Mouse (Mus musculus) right cerebral cortex, postnatal 25 days (tissue): ENCODE results near the gene Ankrd2.
"Not testable (repeated sequence)": the region's sequence is repeated elsewhere in the genome, so short reads cannot be mapped to it uniquely, and the experiment has no call there.

Experiments used
- DNase-seq: peaks from one replicate; pipeline ENCODE4 v3.0.0; 2022

Gene Ankrd2

DNA sequence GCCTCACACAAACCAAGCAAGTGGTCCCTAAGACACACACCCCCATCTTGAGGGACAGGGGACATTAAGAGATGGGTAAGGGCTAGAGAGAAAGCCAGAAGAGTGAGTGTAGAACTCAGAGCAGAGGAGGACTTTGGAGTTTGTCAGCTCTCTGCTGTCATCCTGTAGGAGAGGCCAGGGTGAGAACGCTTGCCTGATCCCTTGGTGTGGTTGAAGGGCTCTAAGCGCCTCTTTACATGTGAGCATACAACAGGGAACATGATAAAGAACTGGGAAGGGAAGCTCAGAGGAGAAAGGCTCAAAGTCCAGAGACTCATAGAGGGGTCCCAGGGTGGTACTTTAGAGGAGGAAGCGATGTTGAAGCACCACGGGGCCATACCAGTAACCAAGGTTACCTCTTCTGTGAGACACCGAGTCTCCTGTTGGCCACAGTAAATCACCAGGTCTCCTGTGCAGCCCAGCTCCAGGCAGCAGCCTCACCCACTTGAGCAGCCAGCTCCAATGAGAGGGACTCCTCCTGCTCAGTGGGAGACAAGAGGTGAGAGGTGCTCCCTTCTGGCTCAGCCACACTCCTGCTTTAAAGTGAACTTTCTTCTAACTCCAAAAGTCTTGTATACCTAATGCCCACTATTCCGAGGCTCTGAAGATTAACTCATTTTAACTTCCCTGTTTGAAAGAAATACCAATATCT, 21.1 kb downstream of the Ankrd2 start:
- no peak for DNase-seq

GRCm38 (mm10) chr19:42058426-42058825, 22.6 kb downstream of the Ankrd2 start:
- DNase-seq = no peak

- no peak for DNase-seq
Observed at GRCm38 (mm10) chr19:42061443-42061842, 25.6 kb downstream of the Ankrd2 start.

- no peak for DNase-seq
Observed at GRCm38 (mm10) chr19:42068441-42069240, 32.8 kb downstream of the Ankrd2 start.

GRCm38 (mm10) chr19:42069241-42069525, 33.4 kb downstream of the Ankrd2 start:
- DNase-seq = no peak

DNA sequence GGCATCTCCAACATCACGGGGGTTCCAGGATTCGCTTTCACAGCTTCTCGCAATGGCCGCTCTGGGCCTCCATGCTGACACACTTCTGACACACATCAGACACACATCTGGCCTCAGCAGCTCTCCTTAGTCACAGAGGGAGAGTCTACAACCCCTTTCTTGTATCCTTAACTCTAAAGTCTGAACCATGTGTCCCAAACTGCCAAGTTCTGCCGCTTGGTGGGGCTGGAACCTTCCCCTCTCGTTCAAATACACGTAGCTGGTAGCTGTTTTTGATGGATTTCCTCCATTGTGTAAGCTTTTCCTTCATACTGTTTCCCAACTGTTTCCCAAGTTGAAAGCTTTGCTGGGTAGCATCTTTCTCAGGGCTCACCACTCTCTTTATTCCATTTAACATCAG, 35.4 kb downstream of the Ankrd2 start:
- no peak for DNase-seq

DNA sequence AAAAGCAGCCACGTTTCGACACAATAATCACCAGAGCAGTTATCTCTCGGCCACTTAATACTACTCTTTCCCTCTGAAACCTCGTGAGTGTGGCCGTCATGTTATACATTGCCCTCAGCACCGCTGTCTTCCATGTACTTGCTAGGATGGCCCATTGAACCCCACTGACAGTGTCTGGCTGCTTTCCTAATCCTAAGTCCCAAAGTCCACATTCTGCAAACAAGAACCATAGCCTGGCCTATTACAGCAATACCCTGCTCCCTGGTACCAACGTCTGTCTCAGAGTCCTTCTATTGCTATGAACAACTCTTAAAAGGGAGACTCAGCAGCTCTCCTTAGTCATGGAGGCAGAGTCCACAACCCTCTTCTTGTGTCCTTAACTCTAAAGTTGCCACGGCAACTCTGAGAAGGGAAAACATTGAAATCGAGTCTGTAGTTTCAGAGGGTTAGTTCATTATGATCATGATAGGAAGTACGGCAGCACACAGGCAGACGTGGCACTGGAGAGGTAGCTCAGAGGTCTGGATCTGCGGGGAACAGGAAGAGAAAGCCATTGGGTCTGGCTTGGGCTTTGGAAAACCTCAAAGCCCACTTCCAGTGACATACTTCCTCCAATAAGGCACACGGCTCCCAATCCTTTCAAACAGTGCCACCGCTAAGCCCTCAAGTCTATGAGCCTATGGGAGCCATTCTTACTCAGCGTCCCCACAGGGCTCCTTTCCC, 36.2 kb downstream of the Ankrd2 start:
- no peak for DNase-seq

GRCm38 (mm10) chr19:42072802-42073201, 37.0 kb downstream of the Ankrd2 start:
- DNase-seq = no peak

- DNase-seq = no peak
Observed at GRCm38 (mm10) chr19:42075051-42075450, 39.3 kb downstream of the Ankrd2 start.

- no peak for DNase-seq
Observed at GRCm38 (mm10) chr19:42075992-42076391, 40.2 kb downstream of the Ankrd2 start.

DNA sequence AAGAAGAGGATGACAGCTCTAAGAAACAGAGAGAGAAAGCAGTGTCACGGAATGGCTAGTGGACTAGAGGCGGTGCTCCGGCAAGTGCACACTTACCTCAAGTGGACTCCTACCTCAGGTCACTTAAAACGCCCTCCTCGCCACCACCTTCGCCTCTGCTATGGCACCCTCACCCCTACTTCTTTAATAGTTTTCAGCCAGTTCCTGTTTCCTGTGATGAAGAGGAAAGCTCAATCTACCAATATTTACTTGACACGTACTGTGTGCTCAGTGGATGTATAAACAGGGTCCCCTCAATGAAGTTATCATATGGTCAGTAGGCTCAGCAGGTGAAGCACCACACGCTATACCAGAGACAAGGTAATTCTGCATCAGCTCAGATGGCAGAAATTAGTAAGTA, 42.8 kb downstream of the Ankrd2 start:
- no peak for DNase-seq

DNA sequence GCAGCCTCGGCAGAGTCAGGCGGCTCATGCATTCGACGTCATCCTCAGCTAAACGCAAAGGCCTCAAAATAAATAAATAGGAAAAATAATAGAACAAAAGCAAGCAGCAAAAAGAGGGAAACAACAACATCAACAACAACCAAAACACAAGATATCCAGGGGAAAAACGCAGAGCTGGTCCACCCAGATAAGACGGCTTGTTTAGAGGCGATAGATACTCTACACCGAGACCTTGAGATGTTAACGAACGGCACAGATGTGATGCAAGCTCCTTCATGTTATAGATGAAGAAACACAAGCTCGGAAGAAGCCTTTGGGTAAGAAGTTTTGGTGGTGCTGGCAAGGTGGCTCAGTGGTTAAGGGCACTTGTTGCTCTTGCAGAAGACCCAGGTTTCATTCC, 43.2 kb downstream of the Ankrd2 start:
- DNase-seq = no peak

GRCm38 (mm10) chr19:42079950-42080349, 44.1 kb downstream of the Ankrd2 start:
- no peak for DNase-seq

GRCm38 (mm10) chr19:42080469-42080868, 44.7 kb downstream of the Ankrd2 start:
- no peak for DNase-seq

- DNase-seq = not testable (repeated sequence)
Observed at GRCm38 (mm10) chr19:42081613-42082012, 45.8 kb downstream of the Ankrd2 start.

DNA sequence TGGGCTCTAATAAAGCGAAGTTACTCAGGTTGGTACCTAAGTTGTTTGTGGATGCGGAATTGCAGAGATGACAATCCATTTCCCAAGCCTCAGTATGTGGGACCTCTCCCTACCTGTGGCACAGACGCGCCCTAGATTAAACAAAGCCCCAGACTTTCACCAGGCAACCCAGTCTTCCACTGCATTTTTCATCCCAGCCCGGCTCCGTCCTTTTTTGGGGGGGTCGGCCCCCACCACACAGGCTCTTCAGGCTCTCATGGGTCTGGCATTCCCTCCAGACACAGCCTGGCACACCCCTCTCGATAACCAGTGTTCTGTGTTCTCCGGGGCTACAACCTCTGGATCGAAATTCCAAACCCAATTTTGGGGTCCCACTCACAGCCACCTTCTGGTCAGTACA, 49.9 kb downstream of the Ankrd2 start:
- DNase-seq = no peak

DNA sequence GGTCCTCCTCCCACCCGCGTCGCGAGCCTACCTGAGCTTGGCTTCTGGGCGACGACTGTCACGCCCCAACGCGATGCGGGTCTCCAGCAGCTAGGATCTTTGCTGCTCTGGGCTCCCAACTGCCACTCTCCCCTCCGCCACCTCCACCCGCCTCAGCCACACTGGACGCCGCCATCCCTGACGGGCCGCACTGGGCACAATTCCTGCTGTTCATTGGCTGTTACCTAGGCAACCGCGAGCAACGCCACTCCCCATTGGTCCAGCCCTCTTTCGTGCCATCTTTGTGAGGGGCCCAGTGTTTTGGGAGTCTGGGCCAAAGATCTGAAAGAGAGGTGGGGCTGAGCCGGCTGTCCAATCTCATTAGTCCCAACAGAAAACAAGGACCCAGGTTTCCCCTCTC, 50.4 kb downstream of the Ankrd2 start, which contains the start of gene Morn4:
Gene Morn4 (minus strand): TSS at position 192 of the 400 bp plus-strand sequence.
- DNase-seq = peak; percentile 91

DNA sequence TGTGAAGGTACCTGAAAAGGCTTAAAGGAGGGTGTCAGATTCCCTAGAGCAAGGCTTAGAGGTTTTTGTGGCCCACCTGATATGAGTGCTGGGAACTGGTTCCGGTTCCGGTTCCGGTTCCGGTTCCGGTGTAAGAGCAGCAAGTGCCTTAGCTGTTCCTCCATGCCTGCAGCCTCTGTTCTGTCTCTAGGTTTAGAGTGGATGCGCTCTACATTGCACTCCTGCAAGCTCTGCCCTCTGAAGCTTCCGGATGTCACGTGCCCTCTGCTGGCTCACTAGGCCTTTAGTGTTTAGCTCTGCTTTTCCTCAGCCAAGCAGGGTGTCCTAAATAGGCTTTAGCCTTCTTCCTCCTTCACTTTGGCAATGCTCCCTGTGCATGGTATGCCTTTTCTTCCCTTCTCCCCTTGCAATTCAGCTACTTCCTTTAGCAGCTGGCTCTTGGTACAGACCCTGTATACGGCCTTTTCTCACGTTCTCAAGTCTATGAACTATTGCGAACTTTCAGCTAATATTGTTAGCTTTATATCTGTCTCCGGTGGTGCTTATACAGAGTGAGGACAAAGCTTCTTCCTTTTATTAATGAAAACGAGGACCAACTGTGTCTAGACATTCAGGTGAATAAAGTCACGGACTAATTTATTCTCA, 53.4 kb downstream of the Ankrd2 start:
- DNase-seq = peak; percentile 38

DNA sequence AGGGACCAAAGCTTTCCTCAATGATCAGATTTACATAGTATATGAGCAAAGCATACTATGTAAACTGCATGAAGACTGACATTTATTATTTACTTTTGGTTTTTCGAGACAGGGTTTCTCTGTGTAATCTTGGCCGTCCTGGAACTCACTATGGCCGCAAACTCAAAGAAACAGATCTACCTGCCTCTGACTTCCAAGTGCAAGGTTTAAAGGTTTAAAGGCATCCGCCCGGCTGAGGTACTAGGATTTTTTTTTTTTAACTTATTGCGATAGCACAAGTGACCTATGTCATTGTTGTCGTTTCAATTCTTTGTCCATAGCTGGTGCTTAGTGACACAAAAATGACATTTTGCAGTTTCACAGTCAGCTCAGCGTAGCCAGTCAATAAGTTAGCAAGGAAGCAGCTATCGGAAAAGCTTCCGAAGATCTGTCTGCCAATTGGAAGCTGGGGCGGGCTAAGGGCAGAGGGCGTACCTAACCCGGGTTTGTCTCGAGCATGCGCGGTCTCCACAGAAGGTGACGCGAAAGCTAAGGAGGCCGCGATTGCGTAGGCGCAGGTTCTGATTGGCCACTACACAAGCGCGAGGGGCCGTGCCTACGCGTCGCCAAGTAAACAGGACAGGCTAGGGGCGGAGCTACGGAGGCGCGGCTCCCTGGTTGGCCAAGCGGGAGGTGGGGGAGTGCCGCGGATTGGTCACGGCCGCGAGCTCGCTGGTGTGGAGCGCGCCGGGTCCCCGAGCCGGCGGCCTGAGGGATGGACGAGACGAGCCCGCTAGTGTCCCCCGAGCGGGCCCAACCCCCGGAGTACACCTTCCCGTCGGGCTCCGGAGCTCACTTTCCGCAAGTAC, 54.2 kb downstream of the Ankrd2 start, which contains the start of gene Pi4k2a:
Gene Pi4k2a (plus strand): TSS at position 723 of the 848 bp plus-strand sequence.
- peak; percentile 99 for DNase-seq

GRCm38 (mm10) chr19:42090637-42091141, 54.9 kb downstream of the Ankrd2 start:
- no peak for DNase-seq
